Mouse (Mus musculus): ENCODE data around the gene Dis3.

Gene Dis3

DNA sequence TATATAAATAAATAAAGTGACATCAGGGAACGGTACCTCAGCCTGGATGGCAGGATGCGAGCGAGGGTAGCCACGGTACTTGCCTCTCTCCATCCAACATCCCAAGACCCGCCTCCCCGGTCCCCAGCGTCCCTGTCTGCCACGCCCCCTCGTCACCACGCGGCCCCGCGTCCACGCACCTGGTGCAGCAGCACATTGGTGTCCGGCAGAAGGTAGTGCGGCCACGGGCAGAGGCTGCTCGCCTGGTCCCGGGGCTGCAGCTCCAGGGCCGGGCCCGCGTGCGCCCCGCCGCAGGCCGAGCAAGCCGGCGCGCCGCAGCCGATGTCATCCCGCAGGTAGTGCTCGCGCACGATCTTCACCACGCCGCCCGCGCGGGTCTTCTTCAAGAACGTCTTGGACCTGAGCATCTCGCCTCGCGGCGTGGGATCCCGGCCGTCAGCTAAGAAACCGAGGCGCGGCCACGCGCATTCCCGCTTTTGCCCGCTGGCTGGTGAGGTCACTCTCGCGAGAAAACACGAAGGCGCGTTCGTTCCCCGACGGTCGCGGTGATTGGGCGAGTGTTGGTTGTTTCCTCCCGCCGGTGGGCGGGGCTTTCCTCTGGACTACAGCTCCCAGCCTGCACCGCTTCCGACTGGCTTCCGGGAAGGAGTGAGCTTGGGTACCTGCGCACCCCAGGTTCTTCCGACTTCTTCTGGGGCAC is at the start of gene Dis3, which contains the start of gene Pibf1:
Gene Dis3, minus strand, starts transcription at position 504 of the 700 bp plus-strand sequence.
Gene Pibf1, plus strand, starts transcription at position 158 of the 700 bp plus-strand sequence.
- DNase-seq (ENCODE audit: low spot score), result peak; percentile 96

DNA sequence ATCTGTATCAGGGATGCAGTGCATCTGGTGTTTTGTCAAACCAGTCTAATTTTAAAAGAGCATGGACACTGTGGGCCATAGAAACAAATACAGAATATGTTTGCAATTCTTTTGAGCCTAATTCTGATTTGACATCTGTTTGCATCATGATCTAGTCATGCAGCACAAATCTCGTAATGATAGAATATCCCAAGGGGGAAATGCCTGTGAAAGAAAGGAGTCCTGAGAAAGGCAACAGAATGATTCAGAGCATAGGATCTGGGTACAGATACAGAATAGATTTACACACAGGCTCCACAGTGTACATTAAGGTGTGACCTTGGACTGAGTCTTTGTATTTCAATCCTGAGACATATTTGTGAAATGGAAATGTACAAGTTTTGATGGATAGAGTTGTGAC is 47.3 kb upstream of the Dis3 start:
- no peak for DNase-seq (ENCODE audit: low spot score)

DNA sequence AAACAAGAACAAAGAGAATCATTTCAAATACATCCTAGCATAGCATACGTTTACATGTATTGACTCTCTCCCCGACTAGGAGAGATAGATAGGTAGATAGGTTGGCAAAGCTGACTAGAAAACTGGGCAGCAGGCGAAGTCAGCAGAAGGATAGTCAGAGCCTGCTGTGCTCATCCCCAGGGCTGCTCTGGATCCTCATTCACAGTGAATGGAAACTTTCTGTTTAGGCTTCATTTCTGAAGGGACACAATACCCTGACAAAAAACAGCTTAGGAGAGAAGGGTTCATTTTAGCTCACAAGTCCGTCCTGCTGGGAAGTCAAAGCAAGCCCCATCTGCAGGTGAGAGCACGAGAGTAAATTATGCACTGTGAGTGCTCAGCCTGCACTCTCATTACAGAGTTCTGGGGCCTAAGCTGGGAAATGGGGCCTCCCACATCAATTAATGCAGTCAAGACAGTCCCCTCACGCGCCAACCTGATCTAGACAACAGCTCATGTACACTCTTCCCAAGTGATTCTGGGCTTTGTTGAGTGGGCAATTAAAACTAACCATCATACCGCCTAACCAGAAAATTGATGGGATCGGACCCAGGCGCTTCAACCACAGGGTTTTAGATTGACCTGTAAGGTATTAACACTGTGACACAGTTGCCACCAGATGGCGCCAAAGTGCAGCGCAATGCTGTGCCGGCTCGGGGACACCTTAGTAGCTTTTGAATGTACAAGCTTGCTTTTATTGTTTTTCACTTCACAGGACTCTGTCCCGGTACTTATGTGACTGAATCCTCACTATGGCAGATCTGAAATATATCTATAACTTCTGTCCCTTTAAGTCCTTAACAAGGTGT is 42.4 kb upstream of the Dis3 start:
- peak; percentile 34 for DNase-seq (ENCODE audit: low spot score)

DNA sequence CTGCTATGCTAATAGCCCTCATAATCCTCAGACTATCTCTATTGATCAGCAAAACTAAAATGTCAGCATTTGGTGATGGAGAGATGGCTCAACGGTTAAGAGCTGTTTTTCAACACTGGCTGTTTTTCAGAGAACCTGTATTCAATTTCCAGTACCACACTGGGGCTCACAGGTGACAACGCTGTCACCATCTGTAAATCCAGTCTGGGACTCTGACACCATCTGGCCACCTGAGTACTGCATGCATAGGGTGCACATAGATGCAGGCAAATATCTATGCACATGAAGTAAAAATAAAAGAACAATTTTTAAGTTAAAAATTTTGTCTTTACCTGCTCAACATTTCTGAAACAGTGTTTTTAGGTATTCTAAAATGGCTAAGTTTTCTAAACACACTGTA is 40.5 kb upstream of the Dis3 start:
- no peak for DNase-seq (ENCODE audit: low spot score)

DNA sequence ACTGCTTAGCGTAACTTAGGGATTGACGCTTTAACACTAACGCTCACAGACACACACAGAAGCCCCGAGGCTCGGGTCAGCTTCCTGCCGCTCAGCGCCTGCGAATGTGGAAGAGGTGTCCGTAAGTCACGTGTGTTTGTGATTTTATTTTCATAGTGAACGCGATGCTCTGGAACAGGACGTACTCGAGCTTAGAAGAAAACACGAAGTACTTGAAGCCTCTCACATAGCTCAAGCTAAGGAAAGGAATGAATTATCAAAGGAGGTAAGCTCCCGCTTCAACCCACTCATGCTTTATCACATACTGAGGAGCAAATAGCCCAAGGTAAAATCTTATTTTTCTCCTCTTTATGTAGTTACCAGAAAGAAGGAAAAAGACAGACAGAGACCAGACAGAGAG is 36.7 kb upstream of the Dis3 start:
- no peak for DNase-seq (ENCODE audit: low spot score)

DNA sequence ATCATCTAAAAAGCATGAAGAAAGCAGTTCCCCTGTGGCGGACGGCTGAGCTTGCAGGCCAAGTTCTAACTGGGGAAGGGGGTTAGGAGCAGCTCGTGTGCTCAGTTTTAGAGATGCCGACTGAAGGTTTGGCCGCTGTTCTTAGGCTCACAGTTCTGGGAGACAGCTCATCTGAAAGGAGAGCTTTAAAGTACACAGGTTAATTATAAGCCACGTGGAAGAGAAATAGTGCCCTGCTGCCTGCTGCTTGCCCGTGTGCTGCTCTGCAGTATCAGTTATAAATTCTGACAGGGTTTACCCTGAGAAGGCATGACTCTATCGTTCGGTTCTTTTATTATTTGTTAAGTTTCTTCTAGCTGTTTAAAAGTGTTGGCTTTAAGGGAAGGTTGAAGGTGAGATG is 36.2 kb upstream of the Dis3 start:
- DNase-seq (ENCODE audit: low spot score), result no peak

DNA sequence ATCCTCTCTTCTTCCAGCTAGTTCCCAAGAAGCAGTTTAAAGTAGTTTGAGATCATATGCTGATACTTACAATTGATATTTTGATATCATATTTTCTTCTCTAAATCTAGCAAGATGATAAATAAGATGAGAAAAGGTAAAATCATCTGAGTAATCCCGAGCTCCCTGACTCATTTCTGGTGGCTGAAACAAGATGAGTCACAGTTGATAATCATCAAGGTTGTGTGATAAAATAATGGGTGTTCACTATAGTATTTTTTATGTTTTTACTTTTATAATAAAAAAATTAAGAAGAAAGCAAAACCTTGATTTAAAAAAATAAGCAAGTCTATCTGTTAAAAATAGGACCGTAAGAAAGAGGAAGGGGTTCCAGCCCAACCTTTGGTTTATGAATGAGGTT is 34.5 kb upstream of the Dis3 start:
- no peak for DNase-seq (ENCODE audit: low spot score)

DNA sequence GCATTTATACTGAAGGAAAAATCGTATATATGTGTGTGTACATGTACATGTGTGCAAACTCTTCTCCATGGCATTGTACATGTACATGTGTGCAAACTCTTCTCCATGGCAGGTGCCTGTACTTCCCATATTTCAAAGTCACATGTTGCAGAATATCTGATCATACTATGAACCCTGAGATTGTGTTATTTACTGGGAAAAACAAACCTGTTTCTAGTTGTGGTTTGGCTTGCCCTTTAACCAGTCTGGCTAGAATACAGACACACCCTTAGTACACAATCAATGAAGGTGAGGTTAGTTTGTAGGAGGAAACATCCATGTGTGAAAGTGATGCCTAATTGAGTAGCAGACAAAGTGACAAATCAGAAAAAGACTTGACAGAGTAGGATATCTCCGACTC is 29.5 kb upstream of the Dis3 start:
- no peak for DNase-seq (ENCODE audit: low spot score)

DNA sequence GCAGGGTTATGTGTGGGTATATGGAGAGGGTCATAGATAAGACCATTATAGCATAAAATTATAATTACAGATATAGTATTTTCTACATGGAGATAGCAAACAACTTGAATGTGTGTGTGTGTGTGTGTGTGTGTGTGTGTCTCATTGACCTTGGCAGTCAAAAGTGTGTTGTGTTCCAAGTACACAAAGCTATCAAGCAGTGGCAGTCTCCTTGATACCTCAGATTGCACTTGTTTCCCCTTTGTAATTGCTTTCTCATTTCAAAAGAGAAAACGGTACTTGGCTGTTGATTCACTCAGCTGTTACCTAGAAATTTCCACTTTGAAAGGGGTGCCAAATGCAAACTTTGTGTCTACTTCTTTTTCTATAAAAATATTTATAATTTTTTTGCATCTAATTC is 27.9 kb upstream of the Dis3 start:
- DNase-seq (ENCODE audit: low spot score), result no peak

DNA sequence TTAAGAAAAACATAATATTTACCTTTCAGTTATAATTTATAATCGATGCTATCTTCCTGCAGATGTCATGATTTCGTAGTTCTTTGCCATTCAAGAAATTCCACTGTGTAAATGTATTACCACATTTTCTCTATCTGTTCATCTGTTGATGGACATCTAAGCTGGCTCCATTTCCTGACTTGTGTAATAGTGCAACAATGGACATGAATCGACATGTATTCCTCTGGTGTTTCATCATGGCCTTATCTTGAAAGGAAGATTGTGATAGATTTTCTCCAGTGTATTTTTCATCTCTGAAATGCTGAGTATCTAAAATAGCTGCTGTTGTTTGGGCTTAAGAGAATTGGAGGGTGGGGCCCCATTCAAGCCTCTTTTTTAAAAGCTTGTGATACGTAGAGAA is 27.1 kb upstream of the Dis3 start:
- no peak for DNase-seq (ENCODE audit: low spot score)

DNA sequence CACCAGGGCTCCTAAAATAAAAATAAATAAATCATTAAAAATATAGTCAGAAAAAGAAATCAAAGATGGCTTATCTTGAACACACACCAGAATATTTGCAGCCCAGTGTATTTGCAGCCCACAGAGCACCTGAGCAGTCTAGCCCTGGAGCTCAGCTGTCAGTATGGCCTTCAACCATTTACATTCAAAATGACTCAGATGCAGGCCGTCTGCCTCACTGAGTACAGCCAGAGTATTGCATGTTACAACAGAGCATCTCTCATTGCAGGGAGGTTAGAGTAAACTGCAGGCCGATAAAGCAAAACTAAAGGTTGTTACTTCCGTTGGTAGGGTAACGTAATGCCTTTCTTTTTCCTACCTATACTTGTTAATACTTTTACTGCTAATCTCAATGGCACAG is 24.5 kb upstream of the Dis3 start:
- DNase-seq (ENCODE audit: low spot score), result no peak

DNA sequence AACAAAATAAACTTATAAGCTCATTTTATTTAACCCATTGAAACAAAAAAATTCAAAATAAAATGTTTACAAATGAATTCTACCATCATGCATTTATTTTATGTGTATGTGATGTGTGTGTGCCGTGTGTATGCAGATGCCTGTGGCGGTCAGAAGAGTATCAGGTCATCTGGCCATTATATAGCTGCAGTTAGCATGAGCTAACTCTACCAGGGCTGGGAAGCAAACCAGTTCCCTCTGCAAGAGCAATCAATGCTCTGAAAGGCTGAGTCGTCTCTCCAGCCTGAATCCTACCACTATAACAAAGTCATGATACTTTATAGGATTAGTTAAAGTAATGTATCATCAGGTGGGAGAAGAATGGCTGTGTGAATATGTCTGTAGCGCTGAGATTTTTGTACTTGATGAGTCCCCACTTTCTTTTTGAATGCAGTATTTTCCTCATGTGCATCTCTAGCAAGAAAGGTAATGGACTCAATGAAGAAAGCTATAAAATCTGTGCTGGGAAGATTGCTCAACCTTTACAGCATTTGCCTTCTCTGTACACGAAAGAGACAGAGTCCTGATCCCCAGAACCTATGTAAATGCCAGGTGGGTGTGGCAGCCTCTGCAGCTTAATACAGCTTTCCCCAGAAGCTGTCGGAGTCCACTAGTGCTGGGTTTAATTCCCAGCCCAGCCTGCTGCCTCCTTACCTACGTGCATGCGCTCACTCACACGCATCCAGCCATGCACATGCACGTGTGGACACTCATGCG is 22.2 kb upstream of the Dis3 start:
- no peak for DNase-seq (ENCODE audit: low spot score)

DNA sequence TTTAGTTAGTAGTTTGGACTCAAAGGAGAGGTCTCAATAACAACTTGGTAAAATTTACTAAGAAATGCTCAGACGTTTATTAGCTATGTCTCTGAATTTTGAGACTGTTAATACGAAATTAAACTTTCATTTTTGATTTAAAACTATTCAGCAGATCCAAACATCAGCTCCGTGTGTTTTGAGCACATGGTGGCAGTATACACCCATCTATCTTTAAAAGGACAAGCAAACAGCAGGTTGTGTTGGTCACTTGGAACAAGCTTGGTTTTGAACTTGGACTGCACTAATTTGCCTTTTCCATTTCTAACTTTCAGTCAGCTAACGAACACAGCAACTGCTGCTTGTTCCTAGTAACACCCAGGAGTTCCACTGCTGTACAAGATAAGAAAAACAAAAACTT is 18.0 kb upstream of the Dis3 start:
- DNase-seq (ENCODE audit: low spot score), result no peak

DNA sequence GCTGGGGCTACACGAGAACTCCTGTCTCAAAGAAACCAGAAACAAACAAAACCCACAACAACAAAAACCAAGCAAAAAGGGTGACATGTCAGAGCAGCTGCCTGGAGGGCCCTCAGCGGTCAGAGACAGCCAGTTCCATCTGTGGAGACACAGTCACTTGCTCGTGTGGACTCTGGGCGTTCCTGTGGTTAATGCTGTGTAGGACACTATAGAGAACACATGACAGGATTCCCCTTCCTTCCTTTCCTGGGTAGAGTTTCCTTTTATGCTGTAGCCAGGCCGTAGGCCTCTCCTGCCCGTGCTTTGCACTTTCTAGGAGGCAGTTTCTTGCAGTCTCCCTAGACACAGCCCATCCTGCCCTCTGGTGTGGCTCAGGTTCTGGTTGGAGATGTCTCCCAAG is 9.2 kb upstream of the Dis3 start:
- DNase-seq (ENCODE audit: low spot score), result no peak

DNA sequence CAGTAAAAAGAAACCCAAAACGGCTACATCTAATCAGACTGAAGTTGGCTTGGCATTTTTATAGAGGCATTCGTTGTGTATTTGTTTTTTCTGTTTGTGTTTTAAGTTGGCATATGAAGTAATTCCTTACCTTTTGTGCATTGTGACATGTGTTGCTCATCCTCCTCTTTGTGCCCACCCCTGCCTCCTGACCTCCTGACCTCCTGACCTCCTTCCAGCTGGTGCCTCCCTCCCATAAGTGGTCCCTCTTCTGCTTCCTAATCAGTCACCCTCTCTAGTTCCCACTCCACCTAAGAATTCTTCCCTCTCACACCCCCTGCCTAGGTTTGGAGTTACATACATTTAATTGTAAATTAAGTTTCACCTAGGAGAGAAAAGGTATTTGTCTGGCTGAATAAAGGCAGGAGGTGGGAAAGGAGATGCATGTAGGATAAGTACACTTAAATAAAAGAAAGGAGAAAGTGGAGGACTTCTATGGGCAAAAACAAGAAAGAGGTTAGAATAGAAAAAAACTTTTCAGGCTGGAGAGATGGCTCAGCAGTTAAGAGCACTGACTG is 8.1 kb upstream of the Dis3 start:
- DNase-seq (ENCODE audit: low spot score), result no peak

DNA sequence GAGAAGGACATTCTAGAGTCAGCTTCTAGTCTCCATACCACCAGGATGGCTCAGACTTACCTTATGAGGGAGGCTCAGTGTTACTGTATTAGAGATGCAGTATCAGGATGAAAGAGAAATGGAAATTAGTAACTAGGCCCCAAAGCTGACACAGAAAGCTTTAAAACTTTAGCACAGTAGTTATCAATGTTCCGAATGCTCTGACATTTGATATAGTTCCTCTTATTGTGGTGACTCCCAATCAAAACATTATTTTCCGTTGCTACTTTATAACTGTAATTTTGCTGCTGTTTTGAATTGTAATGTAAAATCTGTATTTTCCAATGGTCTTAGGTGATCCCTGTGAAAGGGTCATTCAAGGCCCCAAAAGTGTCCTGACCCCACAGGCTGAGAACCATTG is 7.1 kb upstream of the Dis3 start:
- DNase-seq (ENCODE audit: low spot score), result no peak

DNA sequence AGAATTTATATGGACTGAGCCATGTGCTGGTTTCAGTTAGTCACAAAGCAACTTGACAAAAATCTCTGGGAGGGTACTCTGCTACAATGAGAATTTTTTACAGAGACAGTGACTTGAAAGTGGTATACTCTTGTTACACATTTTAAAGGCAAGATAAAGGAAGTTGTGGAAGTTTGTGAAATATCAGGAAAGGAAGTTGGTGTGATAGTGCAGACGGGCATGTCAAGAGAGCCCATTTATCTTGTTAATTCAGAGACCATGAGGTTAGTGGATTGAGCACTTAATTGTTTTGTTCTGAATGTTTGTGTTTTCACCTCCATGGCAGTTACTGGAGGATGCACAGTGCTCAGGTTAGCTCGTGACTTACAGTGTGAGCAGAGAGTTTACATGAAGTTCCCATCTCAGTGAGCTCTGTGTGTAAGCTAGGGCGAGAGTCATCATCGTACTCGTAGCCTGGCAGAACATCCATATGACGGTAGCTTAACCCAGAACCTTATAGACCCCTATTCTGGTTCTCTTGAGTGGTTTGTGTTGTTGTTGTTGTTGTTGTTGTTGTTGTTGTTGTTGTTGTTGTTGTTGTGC is 5.1 kb upstream of the Dis3 start:
- DNase-seq (ENCODE audit: low spot score), result no peak

DNA sequence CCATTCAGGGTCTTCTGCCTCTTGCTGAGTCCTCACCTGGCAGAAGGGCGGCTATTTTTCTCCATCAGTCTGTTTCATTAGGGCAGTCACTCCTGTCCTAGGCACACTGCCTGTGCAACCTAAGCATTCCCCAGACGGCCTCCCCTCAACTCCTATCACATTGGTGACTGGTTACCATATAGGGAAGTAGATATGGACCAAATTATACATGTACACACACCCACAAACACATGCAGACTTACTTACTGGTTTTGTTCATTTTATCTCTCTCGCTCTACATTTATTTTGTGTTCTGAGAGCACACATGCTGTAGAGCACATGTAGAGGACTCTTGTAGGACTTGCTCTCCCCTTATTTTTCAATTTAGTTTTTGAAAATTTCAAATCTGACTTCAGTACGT is 3.5 kb upstream of the Dis3 start:
- no peak for DNase-seq (ENCODE audit: low spot score)

DNA sequence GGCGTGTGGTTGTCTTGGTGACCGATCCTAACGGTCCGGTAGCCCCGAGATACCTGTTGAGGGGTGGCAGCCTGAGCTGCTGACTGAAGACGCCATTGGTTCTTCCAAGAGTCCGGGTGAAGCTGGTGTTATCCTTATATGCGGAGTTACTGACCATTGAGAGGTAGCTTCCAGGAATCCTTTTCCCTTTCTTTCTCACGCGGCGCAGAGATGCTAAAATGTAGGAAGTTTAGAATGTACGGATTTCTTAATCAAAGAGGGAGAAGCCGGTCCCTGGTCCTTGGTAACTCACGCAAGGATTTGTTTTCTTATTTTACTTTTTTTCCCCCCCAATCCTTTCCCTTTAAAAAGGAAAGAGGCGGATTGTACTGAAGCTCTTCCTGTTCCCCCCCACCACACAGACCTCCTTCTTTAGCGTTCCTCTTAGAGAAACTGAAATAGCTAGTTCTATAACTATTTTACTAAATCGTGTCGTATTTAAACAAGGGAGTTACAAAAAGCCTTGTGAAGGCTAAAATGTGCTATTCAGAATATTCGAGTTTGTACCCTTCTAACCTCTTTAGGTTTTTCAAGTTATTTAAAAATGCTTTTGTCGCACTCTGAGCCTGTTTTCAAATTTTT is 507 bp upstream of the Dis3 start:
- no peak for DNase-seq (ENCODE audit: low spot score)

DNA sequence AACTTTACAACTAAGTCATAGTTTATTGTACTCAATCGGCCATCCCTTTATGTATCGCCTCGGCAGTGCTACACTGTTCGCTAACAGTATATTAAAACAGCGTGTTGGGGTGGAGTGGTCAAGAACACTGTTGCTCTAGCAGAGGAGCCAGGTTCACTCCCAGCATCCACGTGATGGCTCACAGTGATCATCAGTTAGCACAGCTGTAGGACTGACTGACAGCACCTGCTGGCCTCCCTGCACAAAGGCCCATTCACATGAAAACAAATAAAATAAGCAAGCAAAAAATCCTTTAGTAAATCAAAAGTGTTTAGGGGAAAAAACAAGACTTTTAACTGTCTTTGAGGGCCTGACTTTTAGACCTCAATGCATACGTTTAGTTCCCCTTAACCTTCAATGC is 10.6 kb downstream of the Dis3 start:
- DNase-seq (ENCODE audit: low spot score), result no peak

DNA sequence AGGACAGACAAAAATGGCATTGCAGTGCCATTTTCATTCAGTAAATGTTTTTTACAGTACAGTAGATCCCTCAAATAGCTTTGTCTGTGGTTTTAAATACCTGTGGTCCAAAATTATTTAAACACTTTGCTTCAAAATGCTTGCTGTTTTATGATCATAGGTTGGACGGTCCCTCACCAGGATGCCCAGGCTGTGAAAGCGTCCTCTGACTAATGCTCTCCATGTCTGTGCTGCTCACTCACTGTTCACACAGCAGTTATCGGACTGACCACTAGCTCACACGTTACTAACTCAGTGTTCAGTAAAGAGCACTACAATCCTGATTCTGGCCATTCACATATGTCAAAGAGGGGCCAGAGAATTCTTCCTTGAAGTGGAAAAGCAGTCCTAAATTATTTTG is 28.4 kb downstream of the Dis3 start:
- no peak for DNase-seq (ENCODE audit: low spot score)

DNA sequence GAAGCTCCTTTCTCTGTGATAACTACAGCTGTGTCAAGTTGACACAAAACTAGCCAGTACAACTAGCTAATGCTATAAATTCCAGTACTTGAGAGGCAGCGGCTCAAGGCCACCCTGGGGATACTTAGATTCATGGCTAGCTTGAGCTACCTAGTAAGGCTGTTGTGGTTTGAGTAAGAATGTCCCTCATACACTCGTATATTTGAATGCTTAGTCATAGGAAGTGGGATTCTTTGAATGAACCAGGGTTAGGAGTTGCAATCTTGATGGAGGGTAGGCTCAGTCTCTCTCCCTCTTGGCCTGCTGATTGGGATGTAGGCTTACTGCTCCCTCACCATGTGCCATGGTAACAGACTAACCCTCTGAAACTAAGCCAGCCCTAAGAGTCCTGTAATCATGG is 36.5 kb downstream of the Dis3 start:
- DNase-seq (ENCODE audit: low spot score), result no peak

All from ovary, adult 18-20 months (tissue).